Mouse (Mus musculus): ENCODE data around the gene Fam136a. TPM values are rescaled to one million over a fixed set of nuclear protein-coding genes. Genes with fewer than 3 reads are reported as not detected.
A peak's percentile ranks its signal among the peaks of the same experiment; 100 is the strongest.

Gene Fam136a
- polyA plus RNA-seq, 1 experiment from 2014 or later = 99.4 TPM

- no peaks in the 10 kb centered on the region for H3K36me3 ChIP-seq (ENCODE audit: control insufficient read depth, insufficient read depth)
- H3K9ac ChIP-seq (ENCODE audit: low read length) = no peak overlapping the region
- H3K27ac ChIP-seq (ENCODE audit: low read length) = no peak overlapping the region
- no peaks in the 10 kb centered on the region for H3K9me3 ChIP-seq (replicated peaks; ENCODE audit: control insufficient read depth, low read length)
- H3K4me3 ChIP-seq (ENCODE audit: low read length) = no peak overlapping the region
- 56% methylated on average over 7 of the region's 7 CpGs for WGBS
- no peak for ATAC-seq (replicated peaks; ENCODE audit: extremely low read depth, insufficient read depth, low FRiP score)
- H3K4me1 ChIP-seq (ENCODE audit: control insufficient read depth, insufficient read depth, low read length) = no peaks in the 10 kb centered on the region
- no peak overlapping the region for H3K4me2 ChIP-seq (ENCODE audit: low read depth, low read length)
- H3K27me3 ChIP-seq (ENCODE audit: control insufficient read depth, insufficient read depth, low read length) = no peaks in the 10 kb centered on the region
Measured at GRCm38 (mm10) chr6:86360691-86361090, 4.8 kb upstream of the Fam136a start.

- Histone ChIP-seq H3K9me3 (replicated peaks; ENCODE audit: control insufficient read depth, low read length) (no peaks in the 10 kb centered on the region), H3K4me3 (ENCODE audit: low read length) (no peak overlapping the region), H3K4me2 (ENCODE audit: low read depth, low read length) (no peak overlapping the region), H3K4me1 (ENCODE audit: control insufficient read depth, insufficient read depth, low read length) (peaks cover 3% of the 10 kb centered on the region), H3K9ac (ENCODE audit: low read length) (no peak overlapping the region), H3K27ac (ENCODE audit: low read length) (no peak overlapping the region), H3K36me3 (ENCODE audit: control insufficient read depth, insufficient read depth) (no peaks in the 10 kb centered on the region), H3K27me3 (ENCODE audit: control insufficient read depth, insufficient read depth, low read length) (no peaks in the 10 kb centered on the region)
- ATAC-seq (replicated peaks; ENCODE audit: extremely low read depth, insufficient read depth, low FRiP score) = no peak
- WGBS = 82% methylated on average over 7 of the region's 7 CpGs
Measured at GRCm38 (mm10) chr6:86361373-86361772, 4.1 kb upstream of the Fam136a start.

GRCm38 (mm10) chr6:86364442-86365141 is 854 bp upstream of the Fam136a start:
- H3K27ac ChIP-seq (ENCODE audit: low read length) = no peak overlapping the region
- peaks cover 12% of the 10 kb centered on the region for H3K4me1 ChIP-seq (ENCODE audit: control insufficient read depth, insufficient read depth, low read length)
- H3K27me3 ChIP-seq (ENCODE audit: control insufficient read depth, insufficient read depth, low read length) = no peaks in the 10 kb centered on the region
- WGBS = under 1% methylated on average over 17 of the region's 17 CpGs
- H3K9me3 ChIP-seq (replicated peaks; ENCODE audit: control insufficient read depth, low read length) = no peaks in the 10 kb centered on the region
- peak overlapping the region; percentile 73 for H3K9ac ChIP-seq (ENCODE audit: low read length)
- peak overlapping the region; percentile 85 for H3K4me3 ChIP-seq (ENCODE audit: low read length)
- ATAC-seq (replicated peaks; ENCODE audit: extremely low read depth, insufficient read depth, low FRiP score) = 0 out of 2 replicates have a peak, but pooled peaks have one; percentile 12
- H3K36me3 ChIP-seq (ENCODE audit: control insufficient read depth, insufficient read depth) = peaks cover 4% of the 10 kb centered on the region; the same call in 1 of the 2 replicates
- H3K4me2 ChIP-seq (ENCODE audit: low read depth, low read length) = peak overlapping the region; percentile 100

GRCm38 (mm10) chr6:86366125-86366852 is 843 bp downstream of the Fam136a start:
- H3K9ac ChIP-seq (ENCODE audit: low read length) = peak overlapping the region; percentile 92
- no peak for ATAC-seq (replicated peaks; ENCODE audit: extremely low read depth, insufficient read depth, low FRiP score)
- peak overlapping the region; percentile 85 for H3K27ac ChIP-seq (ENCODE audit: low read length)
- WGBS = 33% methylated on average over 25 of the region's 25 CpGs
- peak overlapping the region; percentile 100 for H3K4me2 ChIP-seq (ENCODE audit: low read depth, low read length)
- H3K27me3 ChIP-seq (ENCODE audit: control insufficient read depth, insufficient read depth, low read length) = no peaks in the 10 kb centered on the region
- H3K9me3 ChIP-seq (replicated peaks; ENCODE audit: control insufficient read depth, low read length) = no peaks in the 10 kb centered on the region
- peak overlapping the region; percentile 85 for H3K4me3 ChIP-seq (ENCODE audit: low read length)
- H3K4me1 ChIP-seq (ENCODE audit: control insufficient read depth, insufficient read depth, low read length) = peaks cover 18% of the 10 kb centered on the region
- peaks cover 4% of the 10 kb centered on the region; the same call in 1 of the 2 replicates for H3K36me3 ChIP-seq (ENCODE audit: control insufficient read depth, insufficient read depth)

- Histone ChIP-seq H3K36me3 (ENCODE audit: control insufficient read depth, insufficient read depth) (peaks cover 4% of the 10 kb centered on the region; the same call in 1 of the 2 replicates), H3K4me2 (ENCODE audit: low read depth, low read length) (peak overlapping the region; percentile 100), H3K9me3 (replicated peaks; ENCODE audit: control insufficient read depth, low read length) (no peaks in the 10 kb centered on the region), H3K4me1 (ENCODE audit: control insufficient read depth, insufficient read depth, low read length) (peaks cover 18% of the 10 kb centered on the region), H3K4me3 (ENCODE audit: low read length) (peak overlapping the region; percentile 85), H3K27ac (ENCODE audit: low read length) (peak overlapping the region; percentile 85; the same call in 1 of the 2 replicates), H3K27me3 (ENCODE audit: control insufficient read depth, insufficient read depth, low read length) (no peaks in the 10 kb centered on the region), H3K9ac (ENCODE audit: low read length) (no peak overlapping the region)
- ATAC-seq (replicated peaks; ENCODE audit: extremely low read depth, insufficient read depth, low FRiP score) = no peak
- 51% methylated on average over 2 of the region's 2 CpGs for WGBS
Measured at GRCm38 (mm10) chr6:86366853-86367249, 1.4 kb downstream of the Fam136a start.

DNA sequence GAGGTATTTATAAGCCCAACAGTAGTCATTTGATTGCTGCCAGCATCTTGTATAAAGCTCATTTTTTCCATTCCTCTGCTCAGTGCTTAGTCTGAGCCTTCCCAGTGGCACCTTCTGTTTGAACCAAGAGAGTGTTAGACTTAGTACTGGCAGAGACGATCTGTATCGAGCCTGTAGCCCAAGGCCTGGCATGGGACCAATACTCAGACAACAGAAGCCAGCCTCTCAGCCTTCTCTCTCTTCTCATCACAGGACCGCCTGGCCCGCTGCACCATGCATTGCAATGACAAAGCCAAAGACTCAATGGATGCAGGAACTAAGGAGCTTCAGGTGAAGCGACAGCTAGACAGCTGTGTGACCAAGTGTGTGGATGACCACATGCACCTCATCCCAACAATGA is 3.0 kb downstream of the Fam136a start:
- WGBS = 93% methylated on average over 5 of the region's 5 CpGs
- H3K27ac ChIP-seq (ENCODE audit: low read length) = no peak overlapping the region
- no peak for ATAC-seq (replicated peaks; ENCODE audit: extremely low read depth, insufficient read depth, low FRiP score)
- H3K4me2 ChIP-seq (ENCODE audit: low read depth, low read length) = no peak overlapping the region
- H3K9ac ChIP-seq (ENCODE audit: low read length) = no peak overlapping the region
- H3K27me3 ChIP-seq (ENCODE audit: control insufficient read depth, insufficient read depth, low read length) = no peaks in the 10 kb centered on the region
- no peaks in the 10 kb centered on the region for H3K9me3 ChIP-seq (replicated peaks; ENCODE audit: control insufficient read depth, low read length)
- no peak overlapping the region for H3K4me3 ChIP-seq (ENCODE audit: low read length)
- H3K36me3 ChIP-seq (ENCODE audit: control insufficient read depth, insufficient read depth) = peaks cover 4% of the 10 kb centered on the region; the same call in 1 of the 2 replicates
- H3K4me1 ChIP-seq (ENCODE audit: control insufficient read depth, insufficient read depth, low read length) = peaks cover 25% of the 10 kb centered on the region

GRCm38 (mm10) chr6:86370093-86370713 is 4.8 kb downstream of the Fam136a start:
- Histone ChIP-seq H3K9ac (ENCODE audit: low read length) (peak overlapping the region; percentile 84), H3K9me3 (replicated peaks; ENCODE audit: control insufficient read depth, low read length) (no peaks in the 10 kb centered on the region), H3K27ac (ENCODE audit: low read length) (no peak overlapping the region), H3K27me3 (ENCODE audit: control insufficient read depth, insufficient read depth, low read length) (no peaks in the 10 kb centered on the region), H3K36me3 (ENCODE audit: control insufficient read depth, insufficient read depth) (peaks cover 4% of the 10 kb centered on the region; the same call in 1 of the 2 replicates), H3K4me3 (ENCODE audit: low read length) (no peak overlapping the region; the same call in 1 of the 2 replicates), H3K4me1 (ENCODE audit: control insufficient read depth, insufficient read depth, low read length) (peaks cover 25% of the 10 kb centered on the region), H3K4me2 (ENCODE audit: low read depth, low read length) (peak overlapping the region; percentile 79)
- WGBS = 71% methylated on average over 3 of the region's 3 CpGs
- ATAC-seq (replicated peaks; ENCODE audit: extremely low read depth, insufficient read depth, low FRiP score) = no peak

DNA sequence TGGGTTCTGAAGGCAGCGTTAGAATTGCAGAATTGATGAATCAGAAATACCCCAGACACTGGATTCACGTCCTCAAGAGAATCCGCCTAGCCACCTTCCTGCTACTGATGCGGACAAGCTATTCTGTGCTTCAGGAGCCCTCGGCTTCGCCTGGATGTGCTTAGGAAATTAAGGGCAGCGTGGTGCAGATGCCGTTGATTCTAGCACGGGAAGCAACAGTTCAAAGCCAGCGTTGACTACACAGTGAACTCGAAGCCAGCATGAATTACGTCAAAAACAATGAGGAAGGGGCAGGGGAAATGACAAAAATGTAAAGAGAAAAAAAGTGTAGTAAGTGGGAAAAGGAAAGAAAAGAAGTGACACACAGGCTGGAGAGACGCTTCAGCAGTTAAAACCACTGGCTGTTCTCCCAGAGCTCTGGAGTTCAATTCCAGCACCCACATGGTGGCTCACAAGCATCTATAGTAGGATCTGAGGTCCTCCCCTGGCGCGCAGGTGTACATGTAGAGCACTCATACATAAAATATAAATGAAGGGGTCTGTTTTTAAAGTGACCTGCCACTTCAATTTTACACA is 5.4 kb downstream of the Fam136a start, which contains the start of gene Snrpg:
Snrpg (plus strand) TSS at position 541 of the 576 bp plus-strand sequence.
- H3K4me1 ChIP-seq (ENCODE audit: control insufficient read depth, insufficient read depth, low read length) = peaks cover 25% of the 10 kb centered on the region
- ATAC-seq (replicated peaks; ENCODE audit: extremely low read depth, insufficient read depth, low FRiP score) = no peak; the same call in 1 of the 2 replicates
- 19% methylated on average over 15 of the region's 15 CpGs for WGBS
- H3K4me2 ChIP-seq (ENCODE audit: low read depth, low read length) = peak within 1 kb of the TSS; percentile 79
- H3K9ac ChIP-seq (ENCODE audit: low read length) = peak within 1 kb of the TSS; percentile 87
- H3K9me3 ChIP-seq (replicated peaks; ENCODE audit: control insufficient read depth, low read length) = no peaks in the 10 kb centered on the region
- peaks cover 4% of the 10 kb centered on the region; the same call in 1 of the 2 replicates for H3K36me3 ChIP-seq (ENCODE audit: control insufficient read depth, insufficient read depth)
- H3K4me3 ChIP-seq (ENCODE audit: low read length) = peak within 1 kb of the TSS; percentile 85
- no peaks in the 10 kb centered on the region for H3K27me3 ChIP-seq (ENCODE audit: control insufficient read depth, insufficient read depth, low read length)
- H3K27ac ChIP-seq (ENCODE audit: low read length) = peak within 1 kb of the TSS; percentile 90
